25 mouse cellular contexts compared by ENCODE assay signal in genomic region chr7:25089875-25090274, GRCm38 (mm10). TPM values are rescaled to one million over a fixed set of nuclear protein-coding genes. Genes with fewer than 3 reads are reported as not detected.
A peak's percentile ranks its signal among the peaks of the same experiment; 100 is the strongest.
DNase-seq lines count a peak whose midpoint lies in the region; ATAC-seq and TF ChIP-seq lines count a peak whose summit lies in the region.
"Had no signal": no experiment of that assay in that cellular context is flagged by ENCODE, and none has a peak within 500 bp of the region (broad histone marks: within the 10 kb centered on the region; RNA-seq: fewer than 3 reads in every experiment).

No protein-coding gene starts in this region.

- H3K36me3 ChIP-seq in heart, embryonic 11.5 days (ENCODE audit: control insufficient read depth, insufficient read depth, low read length), result no peaks in the 10 kb centered on the region
- H3K36me3 ChIP-seq in liver, postnatal 0 days (replicated peaks; ENCODE audit: insufficient read depth, low read length), result no peaks in the 10 kb centered on the region
- peaks cover 14% of the 10 kb centered on the region for H3K36me3 ChIP-seq in liver, embryonic 12.5 days
- peaks cover 24% of the 10 kb centered on the region for H3K36me3 ChIP-seq in embryonic facial prominence, embryonic 10.5 days (replicated peaks)
- H3K36me3 ChIP-seq in intestine, embryonic 16.5 days (ENCODE audit: control insufficient read depth, insufficient read depth, low read length), result no peaks in the 10 kb centered on the region
- H3K36me3 ChIP-seq: stomach, embryonic 15.5 days had no signal

- no peak overlapping the region for H3K4me3 ChIP-seq in heart, embryonic 11.5 days (ENCODE audit: low read depth, low read length)
- no peak overlapping the region for H3K4me3 ChIP-seq in liver, postnatal 0 days (ENCODE audit: low read depth, low read length)
- no peak overlapping the region for H3K4me3 ChIP-seq in liver, embryonic 12.5 days
- peak overlapping the region; percentile 33 for H3K4me3 ChIP-seq in embryonic facial prominence, embryonic 10.5 days
- no peak overlapping the region for H3K4me3 ChIP-seq in intestine, embryonic 16.5 days (ENCODE audit: low read length)
- H3K4me3 ChIP-seq: forebrain, embryonic 13.5 days; gastrocnemius, adult 2 months; left cerebral cortex, adult 2 months; neural tube, embryonic 12.5 days; stomach, embryonic 15.5 days had no signal

- intact Hi-C loops in heart, postnatal 14 days (cut with DNase I), result no loop called here

- peaks cover 10% of the 10 kb centered on the region for H3K4me1 ChIP-seq in heart, embryonic 11.5 days (ENCODE audit: control insufficient read depth, insufficient read depth, low read length)
- peaks cover 14% of the 10 kb centered on the region for H3K4me1 ChIP-seq in liver, postnatal 0 days (ENCODE audit: insufficient read depth)
- H3K4me1 ChIP-seq in liver, embryonic 12.5 days, result peaks cover 34% of the 10 kb centered on the region
- peaks cover 54% of the 10 kb centered on the region for H3K4me1 ChIP-seq in embryonic facial prominence, embryonic 10.5 days
- peaks cover 4% of the 10 kb centered on the region; the same call in 1 of the 2 replicates for H3K4me1 ChIP-seq in intestine, embryonic 16.5 days (ENCODE audit: control insufficient read depth, insufficient read depth, low read length)

- no peak overlapping the region for H3K4me2 ChIP-seq in heart, embryonic 11.5 days
- H3K4me2 ChIP-seq in liver, postnatal 0 days (ENCODE audit: low read depth, low read length), result no peak overlapping the region
- no peak overlapping the region for H3K4me2 ChIP-seq in liver, embryonic 12.5 days
- H3K4me2 ChIP-seq in intestine, embryonic 16.5 days (ENCODE audit: low read depth, low read length), result no peak overlapping the region
- H3K4me2 ChIP-seq: forebrain, embryonic 13.5 days; neural tube, embryonic 12.5 days had no signal

- ATAC-seq in heart, embryonic 11.5 days (replicated peaks; ENCODE audit: insufficient number of reproducible peaks, low FRiP score, low TSS enrichment), result no peak
- peak; percentile 44; the same call in 1 of the 2 replicates for ATAC-seq in liver, postnatal 0 days
- no peak for ATAC-seq in liver, embryonic 12.5 days
- ATAC-seq in intestine, embryonic 16.5 days, result no peak
- ATAC-seq: forebrain, embryonic 13.5 days had no signal

- H3K27ac ChIP-seq in heart, embryonic 11.5 days (ENCODE audit: low read depth, low read length), result no peak overlapping the region
- H3K27ac ChIP-seq in liver, postnatal 0 days (ENCODE audit: low read depth), result no peak overlapping the region
- H3K27ac ChIP-seq in liver, embryonic 12.5 days, result no peak overlapping the region
- peak overlapping the region; percentile 82 for H3K27ac ChIP-seq in embryonic facial prominence, embryonic 10.5 days (replicated peaks)
- no peak overlapping the region for H3K27ac ChIP-seq in intestine, embryonic 16.5 days (ENCODE audit: low read length)
- H3K27ac ChIP-seq: forebrain, embryonic 13.5 days; gastrocnemius, adult 2 months; kidney, postnatal 0 days; left cerebral cortex, adult 2 months; neural tube, embryonic 12.5 days; stomach, embryonic 15.5 days had no signal

- H3K9ac ChIP-seq in heart, embryonic 11.5 days (ENCODE audit: low read depth, low read length), result 0 out of 2 replicates have a peak overlapping the region, but pooled peaks have one; percentile 5
- no peak overlapping the region for H3K9ac ChIP-seq in liver, postnatal 0 days (replicated peaks)
- no peak overlapping the region for H3K9ac ChIP-seq in liver, embryonic 12.5 days
- H3K9ac ChIP-seq in intestine, embryonic 16.5 days (ENCODE audit: low read depth, low read length), result no peak overlapping the region
- H3K9ac ChIP-seq: forebrain, embryonic 13.5 days; neural tube, embryonic 12.5 days; stomach, embryonic 15.5 days had no signal

- TF ChIP-seq EP300 in liver, postnatal 0 days (IDR thresholded peaks at IDR 0.05; ENCODE audit: low read depth), result no peak

- 35% methylated on average over 10 of the region's 10 CpGs for whole genome bisulfite sequencing in heart, embryonic 11.5 days (ENCODE audit: insufficient replicate concordance)
- WGBS in liver, postnatal 0 days (ENCODE audit: insufficient replicate concordance), result 52% methylated on average over 10 of the region's 10 CpGs
- 39% methylated on average over 10 of the region's 10 CpGs for WGBS in liver, embryonic 12.5 days (ENCODE audit: insufficient replicate concordance)
- WGBS in embryonic facial prominence, embryonic 10.5 days, result 17% methylated on average over 10 of the region's 10 CpGs
- 37% methylated on average over 10 of the region's 10 CpGs for whole genome bisulfite sequencing in intestine, embryonic 16.5 days

- H3K27me3 ChIP-seq in heart, embryonic 11.5 days (ENCODE audit: control insufficient read depth, insufficient read depth, low read length), result peaks cover 20% of the 10 kb centered on the region
- H3K27me3 ChIP-seq in liver, postnatal 0 days (ENCODE audit: insufficient read depth, low read length), result 0 out of 2 replicates have a peak, but pooled peaks cover 4% of the 10 kb centered on the region
- H3K27me3 ChIP-seq in liver, embryonic 12.5 days (replicated peaks), result peaks cover 33% of the 10 kb centered on the region
- H3K27me3 ChIP-seq in embryonic facial prominence, embryonic 10.5 days (replicated peaks; ENCODE audit: low read depth, poor library complexity, severe bottlenecking), result peaks cover 11% of the 10 kb centered on the region
- no peaks in the 10 kb centered on the region for H3K27me3 ChIP-seq in intestine, embryonic 16.5 days (replicated peaks; ENCODE audit: control insufficient read depth, insufficient read depth, low read length)
- H3K27me3 ChIP-seq: forebrain, embryonic 13.5 days; neural tube, embryonic 12.5 days; stomach, embryonic 15.5 days had no signal

- TF ChIP-seq CTCF in liver, postnatal 0 days (IDR thresholded peaks at IDR 0.05; ENCODE audit: low read depth), result no peak

- H3K9me3 ChIP-seq in heart, embryonic 11.5 days (replicated peaks; ENCODE audit: control insufficient read depth, low read length), result no peaks in the 10 kb centered on the region
- no peaks in the 10 kb centered on the region for H3K9me3 ChIP-seq in liver, postnatal 0 days (ENCODE audit: low read length)
- H3K9me3 ChIP-seq in liver, embryonic 12.5 days (replicated peaks), result no peaks in the 10 kb centered on the region
- no peaks in the 10 kb centered on the region for H3K9me3 ChIP-seq in embryonic facial prominence, embryonic 10.5 days
- no peaks in the 10 kb centered on the region for H3K9me3 ChIP-seq in intestine, embryonic 16.5 days (ENCODE audit: control insufficient read depth, low read length)
- H3K9me3 ChIP-seq: forebrain, embryonic 13.5 days; neural tube, embryonic 12.5 days; stomach, embryonic 15.5 days had no signal

- no peak for DNase-seq in heart, postnatal 14 days
- DNase-seq in liver, postnatal 0 days, result no peak
- DNase-seq in embryonic facial prominence, embryonic 10.5 days (ENCODE audit: low spot score), result peak; percentile 71
- peak; percentile 30 for DNase-seq in retina, postnatal 1 day
- DNase-seq in adrenal gland, adult (ENCODE audit: inconsistent age in 2 of 2, low spot score in 1 of 2), result no peak
- DNase-seq: adrenal gland, adult 2 months; cerebellum, adult 18-20 months; cerebellum, postnatal 14 days; gastrocnemius, adult 2 months; heart, postnatal 10 days; kidney, adult 18-20 months; lung, adult 18-20 months; lung, postnatal 14 days; midbrain, embryonic 14.5 days; right cerebral cortex, postnatal 4 days; thymus, adult 18-20 months; thymus, postnatal 4 days had no signal

RNA-seq across cellular contexts. Expression of gene Zfp574, which starts 17.5 kb away (rescaled TPM):
- 14.9 and 15.7 TPM in 2 replicates for polyA plus RNA-seq in heart, embryonic 11.5 days (2014; fragmentation: Nextera tagmentation; extraction: Ambion mirVana)
- 10 to 100 TPM; 10.5 to 11.2 TPM for total RNA-seq in heart, postnatal 14 days (2021)
- polyA plus RNA-seq in liver, postnatal 0 days (2015; fragmentation: Nextera tagmentation; extraction: Ambion mirVana), result 9.4 and 10.8 TPM in 2 replicates
- polyA plus RNA-seq in liver, embryonic 12.5 days (2016; fragmentation: Nextera tagmentation; extraction: Ambion mirVana), result 14.4 and 15.7 TPM in 2 replicates
- 44.4 and 45.8 TPM in 2 replicates for polyA plus RNA-seq in embryonic facial prominence, embryonic 10.5 days (2016; fragmentation: Nextera tagmentation; extraction: Ambion mirVana)
- polyA plus RNA-seq in intestine, embryonic 16.5 days (2015; fragmentation: Nextera tagmentation; extraction: Ambion mirVana), result 23.1 and 23.3 TPM in 2 replicates

RNA-seq across cellular contexts. Expression of gene Grik5, which starts 17.7 kb away (rescaled TPM):
- polyA plus RNA-seq in heart, embryonic 11.5 days (2014; fragmentation: Nextera tagmentation; extraction: Ambion mirVana), result 5.7 and 8.1 TPM in 2 replicates
- total RNA-seq in heart, postnatal 14 days (2021), result 1 to 10 TPM; 5.8 to 7.6 TPM
- 0.69 and 0.76 TPM in 2 replicates for polyA plus RNA-seq in liver, postnatal 0 days (2015; fragmentation: Nextera tagmentation; extraction: Ambion mirVana)
- polyA plus RNA-seq in liver, embryonic 12.5 days (2016; fragmentation: Nextera tagmentation; extraction: Ambion mirVana), result 2.5 and 3.0 TPM in 2 replicates
- 4.5 and 5.1 TPM in 2 replicates for polyA plus RNA-seq in embryonic facial prominence, embryonic 10.5 days (2016; fragmentation: Nextera tagmentation; extraction: Ambion mirVana)
- 1.5 and 1.9 TPM in 2 replicates for polyA plus RNA-seq in intestine, embryonic 16.5 days (2015; fragmentation: Nextera tagmentation; extraction: Ambion mirVana)

Comparison
In these comparisons a context has a peak if more than half of its experiments do, and no peak if none do; other contexts are left out.
1. DNase-seq: peak in embryonic facial prominence, embryonic 10.5 days (single experiment) and retina, postnatal 1 day (single experiment); none in heart, postnatal 14 days (0 of 2), liver, postnatal 0 days (single experiment) and adrenal gland, adult (0 of 2).